Mouse (Mus musculus) CH12.LX (cell line): ENCODE measurements around the gene Cbx1.

ENCODE experiments used
- CTCF ChIP-seq, 2 experiments: IDR thresholded peaks in 1 of 2; conservative IDR thresholded peaks in 1 of 2; 2 replicates each; pipeline ENCODE4 v1.5.1; 2011 to 2012; ENCODE audit warnings: low read depth in 2 of 2, low read length in 2 of 2, improper control_type of control experiment in 1 of 2, inconsistent platforms in 1 of 2, mild to moderate bottlenecking in 1 of 2, moderate library complexity in 1 of 2
- E2F4 ChIP-seq: IDR thresholded peaks from 2 replicates; pipeline ENCODE4 v1.6.1; 2011; ENCODE audit warnings: low read depth, low read length, improper control_type of control experiment; ENCODE audit not compliant: insufficient replicate concordance
- EP300 ChIP-seq: IDR thresholded peaks from 2 replicates; pipeline ENCODE4 v1.6.1; 2011; ENCODE audit warnings: low read length, improper control_type of control experiment
- MAFK ChIP-seq: IDR thresholded peaks from 2 replicates; pipeline ENCODE4 v1.6.1; 2011; ENCODE audit warnings: low read length, improper control_type of control experiment; ENCODE audit not compliant: insufficient replicate concordance
- MEF2A ChIP-seq: IDR thresholded peaks from 2 replicates; pipeline ENCODE4 v1.6.1; 2014; ENCODE audit warnings: low read depth, mild to moderate bottlenecking, inconsistent platforms, low read length, improper control_type of control experiment, borderline replicate concordance
- POLR2A ChIP-seq: IDR thresholded peaks from 2 replicates; pipeline ENCODE4 v1.6.1; 2011; ENCODE audit warnings: low read depth, mild to moderate bottlenecking, improper control_type of control experiment, low read length
- POLR2AphosphoS2 ChIP-seq: IDR thresholded peaks from 2 replicates; pipeline ENCODE4 v1.6.1; 2011; ENCODE audit warnings: low read depth, low read length, improper control_type of control experiment
- RAD21 ChIP-seq: IDR thresholded peaks from 2 replicates; pipeline ENCODE4 v1.6.1; 2011; ENCODE audit warnings: low read depth, mild to moderate bottlenecking, low read length, improper control_type of control experiment, moderate library complexity
- RCOR1 ChIP-seq: conservative IDR thresholded peaks from 2 replicates; pipeline ENCODE4 v1.6.1; 2012; ENCODE audit warnings: low read depth, mild to moderate bottlenecking, inconsistent platforms, low read length, improper control_type of control experiment
- USF1 ChIP-seq: IDR thresholded peaks from 2 replicates; pipeline ENCODE4 v1.6.1; 2014; ENCODE audit warnings: low read depth, mild to moderate bottlenecking, inconsistent platforms, low read length, improper control_type of control experiment
- ZKSCAN1 ChIP-seq: IDR thresholded peaks from 2 replicates; pipeline ENCODE4 v1.6.1; 2012; ENCODE audit warnings: low read depth, inconsistent platforms, low read length, improper control_type of control experiment, borderline replicate concordance

- TF ChIP-seq EP300 (no peak), POLR2AphosphoS2 (peak; percentile 73; the same call in 1 of the 2 replicates), CTCF (conservative IDR thresholded peaks at IDR 0.05 in 1 of 2, IDR thresholded peaks at IDR 0.05 in 1 of 2; ENCODE audit: low read depth in 2 of 2, low read length in 2 of 2) (no peak), RAD21 (no peak), E2F4 (no peak), MAFK (no peak), MEF2A (no peak), ZKSCAN1 (no peak), RCOR1 (no peak), POLR2A (no peak), USF1 (no peak)
Observed at GRCm38 (mm10) chr11:96818128-96818710, 29.3 kb downstream of the Cbx1 start.
